Mouse (Mus musculus) intestine, postnatal 0 days (tissue): ENCODE data around the gene Prorsd1. TPM values are rescaled to one million over a fixed set of nuclear protein-coding genes. Genes with fewer than 3 reads are reported as not detected.

Experiments
- ATAC-seq: fragments of 200-750 bp; cut with Nextera tagmentation; 2 replicates; pipeline ENCODE4 v1.8.0; 2017; ENCODE audit warnings: mild to moderate bottlenecking, moderate TSS enrichment, moderate library complexity
- H3K27ac ChIP-seq: fragments of 300-500 bp; sonication (generic); 2 replicates; pipeline ENCODE4 v1.5.1; 2014; ENCODE audit warnings: mild to moderate bottlenecking, low read depth, low read length, moderate library complexity
- H3K27me3 ChIP-seq: fragments of 300-500 bp; sonication (generic); replicated peaks from 2 replicates; pipeline ENCODE4 v1.6.1; 2014; ENCODE audit warnings: low read length, mixed read lengths; ENCODE audit not compliant: control insufficient read depth, insufficient read depth
- H3K36me3 ChIP-seq: fragments of 300-500 bp; sonication (generic); 2 replicates; pipeline ENCODE4 v1.6.1; 2014; ENCODE audit warnings: mild to moderate bottlenecking, moderate library complexity; ENCODE audit not compliant: control insufficient read depth, insufficient read depth
- H3K4me1 ChIP-seq: fragments of 300-500 bp; sonication (generic); replicated peaks from 2 replicates; pipeline ENCODE4 v1.6.1; 2014; ENCODE audit warnings: antibody characterized with exemption, low read length, mixed read lengths; ENCODE audit not compliant: control insufficient read depth, insufficient read depth
- H3K4me2 ChIP-seq: fragments of 300-500 bp; sonication (generic); replicated peaks from 2 replicates; pipeline ENCODE4 v1.6.1; 2014; ENCODE audit warnings: low read depth, mild to moderate bottlenecking, moderate library complexity
- H3K4me3 ChIP-seq: fragments of 300-500 bp; sonication (generic); 2 replicates; pipeline ENCODE4 v1.5.1; 2014; ENCODE audit warnings: low read depth, low read length
- H3K9ac ChIP-seq: fragments of 300-500 bp; sonication (generic); 2 replicates; pipeline ENCODE4 v1.6.1; 2014; ENCODE audit warnings: mild to moderate bottlenecking, low read depth, low read length
- H3K9me3 ChIP-seq: fragments of 300-500 bp; sonication (generic); 2 replicates; pipeline ENCODE4 v1.6.1; 2016; ENCODE audit warnings: mixed run types; ENCODE audit not compliant: control insufficient read depth
- CTCF ChIP-seq: sonication (generic); IDR thresholded peaks from 2 replicates; pipeline ENCODE4 v1.5.1; 2016; ENCODE audit warnings: low read depth, mild to moderate bottlenecking, control low read depth, antibody characterized with exemption, moderate library complexity
- whole genome bisulfite sequencing: fragments of 180-500 bp; shearing (Covaris S2); extraction: QIAGEN DNeasy Blood & Tissue Kit; methylation state at CpG from one replicate; pipeline ENCODE4 v1.1.7; 2014; 5-methylcytosine and 5-hydroxymethylcytosine counted together
- polyA plus RNA-seq: library from polyadenylated mRNA; unstranded; fragments of >200 nt; fragmentation: Nextera tagmentation; extraction: Ambion mirVana; gene quantifications from 2 replicates; pipeline ENCODE4 v1.2.1, GENCODE M21; 2015

The Prorsd1 gene
- polyA plus RNA-seq, 1 experiment from 2014 or later: 19.2 TPM

DNA sequence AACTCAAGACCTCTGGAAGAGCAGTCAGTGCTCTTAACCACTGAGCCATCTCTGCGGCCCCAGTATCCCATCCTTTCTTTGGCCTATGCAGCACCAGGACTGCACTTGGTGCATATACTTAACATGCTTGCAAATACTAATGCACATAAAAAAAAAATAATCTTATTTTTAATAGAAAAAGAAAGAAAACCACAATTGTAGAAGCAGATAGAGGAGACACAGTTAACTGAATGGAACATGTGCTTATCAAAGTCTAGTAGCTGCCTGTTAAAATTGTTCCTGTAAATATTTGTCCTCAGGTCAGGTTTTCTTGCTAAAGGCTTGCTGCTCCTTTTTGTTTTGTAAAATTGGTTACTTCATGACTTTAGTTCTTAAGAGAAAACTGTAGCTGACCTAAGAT lies 23.4 kb upstream of the Prorsd1 start:
- Histone ChIP-seq H3K4me3 (no peak overlapping the region), H3K4me1 (no peaks in the 10 kb centered on the region), H3K27me3 (no peaks in the 10 kb centered on the region), H3K9me3 (no peaks in the 10 kb centered on the region), H3K4me2 (no peak overlapping the region), H3K9ac (no peak overlapping the region), H3K27ac (no peak overlapping the region), H3K36me3 (peaks cover 47% of the 10 kb centered on the region)
- ATAC-seq: no peak
- 100% methylated on average over 1 of the region's 1 CpGs for WGBS
- no peak for TF ChIP-seq CTCF

DNA sequence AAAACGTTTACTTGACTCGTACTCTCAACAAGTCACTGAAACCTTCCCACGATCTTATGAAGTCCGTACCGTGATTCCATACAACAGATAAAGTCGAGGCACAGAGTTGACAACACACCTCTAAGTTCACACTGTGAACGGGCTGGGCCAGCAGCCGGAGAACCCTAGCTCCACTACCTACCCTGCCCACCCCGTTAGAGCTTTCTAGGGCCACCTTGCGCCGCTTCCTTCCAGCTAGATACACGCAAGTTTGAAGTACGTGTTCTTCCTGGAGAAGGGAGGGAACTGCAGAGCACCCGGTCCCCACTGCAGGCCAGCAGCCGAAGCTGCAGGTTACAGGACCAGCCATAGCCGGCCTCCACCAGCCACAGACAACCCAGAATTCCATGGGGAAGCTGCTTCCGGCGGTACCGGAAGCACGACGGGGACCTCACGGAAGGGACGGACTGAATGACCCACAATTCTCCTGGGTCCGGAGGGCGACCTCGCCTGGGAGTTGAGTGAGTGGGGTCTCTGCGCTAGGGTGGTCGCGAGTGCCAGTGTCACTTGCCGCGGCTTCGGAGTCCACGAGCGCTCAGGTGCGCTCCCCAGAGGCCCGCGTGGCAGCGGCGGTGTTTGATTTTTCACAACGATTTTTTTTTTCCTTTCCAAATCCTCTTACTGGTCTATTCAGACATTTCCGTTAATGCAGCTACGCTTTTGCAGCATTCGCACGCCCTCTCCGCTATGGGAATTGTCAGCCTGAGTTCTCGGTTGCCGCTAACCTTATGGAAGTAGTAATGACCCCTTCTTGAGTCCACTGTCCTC lies 11.4 kb upstream of the Prorsd1 start, which contains the start of gene Mtif2:
Gene Mtif2, plus strand, starts transcription at position 421 of the 807 bp plus-strand sequence.
- H3K9me3 ChIP-seq: no peaks in the 10 kb centered on the region
- no peaks in the 10 kb centered on the region for H3K4me1 ChIP-seq
- no peaks in the 10 kb centered on the region for H3K27me3 ChIP-seq
- H3K4me2 ChIP-seq: peak within 1 kb of the TSS; percentile 64
- whole genome bisulfite sequencing: 2% methylated on average over 47 of the region's 47 CpGs
- H3K4me3 ChIP-seq: peak within 1 kb of the TSS; percentile 76
- TF ChIP-seq CTCF: peak; percentile 28; the same call in 1 of the 2 replicates
- peak within 1 kb of the TSS; percentile 81 for H3K27ac ChIP-seq
- H3K36me3 ChIP-seq: 0 out of 2 replicates have a peak, but pooled peaks cover 8% of the 10 kb centered on the region
- peak within 1 kb of the TSS; percentile 84 for H3K9ac ChIP-seq
- peak; percentile 98 for ATAC-seq

DNA sequence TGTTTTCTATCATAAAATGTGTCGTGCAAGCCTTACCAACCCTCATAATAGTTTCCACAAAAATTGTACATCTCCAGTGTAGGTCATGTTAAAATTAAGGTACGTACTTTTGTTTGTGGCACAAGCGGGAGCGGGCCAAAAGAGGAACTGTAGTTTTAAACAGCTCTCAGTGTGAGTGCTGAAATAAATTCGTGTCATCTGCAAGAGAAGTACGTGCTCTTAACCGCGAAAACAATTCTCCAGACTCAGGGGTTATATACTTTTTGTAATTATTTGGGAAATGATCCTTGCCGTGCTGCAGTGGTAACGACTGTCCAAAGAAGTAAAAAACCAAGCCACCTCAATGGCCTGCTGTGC lies 530 bp downstream of the Prorsd1 start:
- Histone ChIP-seq H3K9me3 (no peaks in the 10 kb centered on the region), H3K4me2 (peak overlapping the region; percentile 74), H3K27ac (peak overlapping the region; percentile 63), H3K27me3 (no peaks in the 10 kb centered on the region), H3K4me1 (no peaks in the 10 kb centered on the region), H3K9ac (peak overlapping the region; percentile 58), H3K36me3 (peaks cover 7% of the 10 kb centered on the region), H3K4me3 (peak overlapping the region; percentile 62)
- TF ChIP-seq CTCF: no peak
- ATAC-seq: no peak
- WGBS: 15% methylated on average over 10 of the region's 10 CpGs

DNA sequence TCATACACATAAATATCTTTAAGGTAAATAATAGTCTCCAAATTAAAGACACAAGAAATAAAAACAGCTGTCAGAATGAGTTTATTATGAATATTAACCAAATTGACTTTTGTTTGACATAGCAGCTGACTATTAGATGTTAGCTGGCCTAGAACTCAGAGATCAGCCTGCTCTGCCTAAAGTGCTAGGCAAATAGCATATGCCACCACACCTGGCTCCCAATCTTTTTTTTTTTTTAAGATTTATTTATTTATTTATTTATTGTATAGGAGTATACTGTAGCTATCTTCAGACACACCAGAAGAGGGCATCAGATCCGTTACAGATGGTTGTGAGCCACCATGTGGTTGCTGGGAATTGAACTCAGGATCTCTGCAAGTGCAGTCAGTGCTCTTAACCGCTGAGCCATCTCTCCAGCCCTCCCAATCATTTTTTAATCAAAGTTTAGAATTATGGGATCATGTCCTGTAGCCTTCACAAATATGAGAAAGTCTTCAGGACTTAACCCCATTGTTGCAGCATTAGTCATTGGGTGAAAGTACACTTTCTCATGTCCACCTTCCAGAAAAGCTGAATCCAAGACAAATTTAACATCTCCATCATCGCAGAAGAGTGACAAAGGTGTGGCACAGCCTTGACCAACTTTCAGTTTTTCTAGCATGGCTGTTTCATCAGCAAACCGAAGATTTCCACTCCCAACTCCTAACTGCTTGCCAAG lies 1.9 kb downstream of the Prorsd1 start:
- Histone ChIP-seq H3K27me3 (no peaks in the 10 kb centered on the region), H3K27ac (no peak overlapping the region), H3K36me3 (peaks cover 7% of the 10 kb centered on the region), H3K9ac (no peak overlapping the region), H3K4me1 (no peaks in the 10 kb centered on the region), H3K9me3 (no peaks in the 10 kb centered on the region), H3K4me2 (no peak overlapping the region), H3K4me3 (no peak overlapping the region)
- TF ChIP-seq CTCF: no peak
- no peak for ATAC-seq
- WGBS: 91% methylated on average over 4 of the region's 4 CpGs

DNA sequence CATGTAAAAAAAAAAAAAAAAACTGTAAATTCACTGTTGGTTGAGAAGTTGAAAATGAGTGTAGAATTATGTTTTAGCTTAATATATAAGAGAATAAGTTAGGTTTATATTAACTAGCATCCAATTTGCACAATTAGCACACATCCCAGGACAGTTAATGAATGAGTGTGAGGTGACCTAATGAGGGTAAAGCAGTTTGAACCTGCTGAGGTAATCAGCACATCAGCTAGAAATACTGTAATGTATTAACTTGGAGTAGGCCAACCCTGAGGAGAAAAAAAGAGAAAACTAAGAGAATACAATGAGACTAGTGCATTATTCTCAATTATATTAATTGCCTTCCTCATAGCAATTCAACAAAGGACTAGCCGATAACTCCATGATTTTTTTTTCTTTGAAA lies 5.4 kb downstream of the Prorsd1 start:
- ATAC-seq: no peak

DNA sequence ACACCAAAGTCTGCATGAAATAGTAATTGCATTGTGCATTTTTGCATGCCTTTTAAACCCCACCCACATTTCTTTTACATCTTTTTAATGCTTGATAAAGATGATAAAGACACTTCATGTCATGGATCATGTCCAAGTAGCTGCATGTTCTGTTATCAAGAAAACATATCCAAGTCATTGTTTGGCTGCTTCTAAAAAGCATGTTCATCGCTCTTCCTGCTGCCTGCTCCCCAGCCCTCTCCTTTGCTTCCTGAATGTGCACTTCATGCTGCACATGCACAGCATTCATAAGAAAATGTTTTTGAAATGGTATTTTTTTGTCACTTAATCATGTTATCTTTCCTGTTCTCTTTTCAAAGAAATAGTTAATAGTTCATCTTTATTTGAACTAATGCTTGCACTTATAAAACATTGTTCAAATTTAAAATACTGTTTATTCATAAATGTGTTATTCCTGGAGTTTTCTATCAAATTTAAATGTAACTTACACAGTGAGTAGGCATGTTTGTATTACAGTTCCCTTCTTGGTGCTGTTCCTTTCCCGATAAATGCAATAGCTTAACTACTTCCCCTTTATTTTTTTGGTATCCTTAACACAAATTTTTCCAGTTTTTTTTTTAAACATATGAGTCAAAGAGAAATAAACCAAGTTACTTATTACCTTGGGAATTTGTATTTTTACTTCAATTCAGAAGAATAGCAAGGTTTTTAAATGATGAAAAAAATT lies 9.8 kb downstream of the Prorsd1 start:
- no peak for ATAC-seq
- Histone ChIP-seq H3K9me3 (no peaks in the 10 kb centered on the region), H3K4me2 (no peak overlapping the region), H3K9ac (no peak overlapping the region), H3K27me3 (no peaks in the 10 kb centered on the region), H3K36me3 (peaks cover 8% of the 10 kb centered on the region; the same call in 1 of the 2 replicates), H3K4me1 (no peaks in the 10 kb centered on the region), H3K4me3 (no peak overlapping the region), H3K27ac (no peak overlapping the region)
- no peak for TF ChIP-seq CTCF
- WGBS: 92% methylated on average over 2 of the region's 2 CpGs

More for the DNA sequence above, 5.4 kb downstream of the Prorsd1 start:
- Histone ChIP-seq H3K27me3 (no peaks in the 10 kb centered on the region), H3K36me3 (peaks cover 9% of the 10 kb centered on the region), H3K4me2 (no peak overlapping the region), H3K9me3 (no peaks in the 10 kb centered on the region), H3K4me1 (no peaks in the 10 kb centered on the region), H3K4me3 (no peak overlapping the region), H3K9ac (no peak overlapping the region), H3K27ac (no peak overlapping the region)
- WGBS: 88% methylated on average over 1 of the region's 1 CpGs
- TF ChIP-seq CTCF: no peak
